8 mouse cellular contexts compared by ENCODE assay signal in genomic region chrX:150814139-150814469, GRCm38 (mm10). TPM values are rescaled to one million over a fixed set of nuclear protein-coding genes. Genes with fewer than 3 reads are reported as not detected.
DNase-seq lines count a peak whose midpoint lies in the region; ATAC-seq and TF ChIP-seq lines count a peak whose summit lies in the region.

Gene Maged2, minus strand, starts transcription at chrX:150814345.

- peak within 1 kb of the TSS; percentile 66 for H3K9ac ChIP-seq in hindbrain, embryonic 14.5 days
- H3K9ac ChIP-seq in liver, embryonic 11.5 days (ENCODE audit: low read depth, low read length), result peak within 1 kb of the TSS; percentile 59
- H3K9ac ChIP-seq in stomach, embryonic 14.5 days (replicated peaks; ENCODE audit: low read depth, low read length), result peak within 1 kb of the TSS; percentile 40; the same call in 1 of the 2 replicates

- peak within 1 kb of the TSS; percentile 59 for H3K4me2 ChIP-seq in hindbrain, embryonic 14.5 days (replicated peaks)
- peak within 1 kb of the TSS; percentile 70 for H3K4me2 ChIP-seq in liver, embryonic 11.5 days
- H3K4me2 ChIP-seq in stomach, embryonic 14.5 days (replicated peaks; ENCODE audit: low read depth, low read length), result peak within 1 kb of the TSS; percentile 35

- H3K4me3 ChIP-seq in left cerebral cortex, adult 2 months, result peak within 1 kb of the TSS; percentile 53
- peak within 1 kb of the TSS; percentile 51 for H3K4me3 ChIP-seq in hindbrain, embryonic 14.5 days (replicated peaks; ENCODE audit: low read length)
- peak within 1 kb of the TSS; percentile 54 for H3K4me3 ChIP-seq in liver, embryonic 11.5 days (ENCODE audit: low read depth, low read length)
- H3K4me3 ChIP-seq in stomach, embryonic 14.5 days (ENCODE audit: low read depth, low read length), result peak within 1 kb of the TSS; percentile 32

- H3K27ac ChIP-seq in left cerebral cortex, adult 2 months, result 0 out of 2 replicates have a peak within 1 kb of the TSS, but pooled peaks have one; percentile 41
- peak within 1 kb of the TSS; percentile 90 for H3K27ac ChIP-seq in hindbrain, embryonic 14.5 days
- H3K27ac ChIP-seq in liver, embryonic 11.5 days (ENCODE audit: low read depth, low read length), result peak within 1 kb of the TSS; percentile 48; the same call in 1 of the 2 replicates
- peak within 1 kb of the TSS; percentile 82 for H3K27ac ChIP-seq in stomach, embryonic 14.5 days (ENCODE audit: low read length)

- WGBS in hindbrain, embryonic 14.5 days, result 20% methylated on average over 7 of the region's 7 CpGs
- 10% methylated on average over 7 of the region's 7 CpGs for whole genome bisulfite sequencing in liver, embryonic 11.5 days
- WGBS in stomach, embryonic 14.5 days, result 26% methylated on average over 7 of the region's 7 CpGs

- no peak for TF ChIP-seq CTCF in left cerebral cortex, adult 2 months (IDR thresholded peaks at IDR 0.05)

- 0 out of 2 replicates have a peak, but pooled peaks cover 3% of the 10 kb centered on the region for H3K27me3 ChIP-seq in hindbrain, embryonic 14.5 days (ENCODE audit: control insufficient read depth, insufficient read depth, low read length)
- no peaks in the 10 kb centered on the region; the same call in 1 of the 2 replicates for H3K27me3 ChIP-seq in liver, embryonic 11.5 days (replicated peaks; ENCODE audit: control insufficient read depth, insufficient read depth, low read length)
- no peaks in the 10 kb centered on the region for H3K27me3 ChIP-seq in stomach, embryonic 14.5 days (ENCODE audit: control insufficient read depth, insufficient read depth, low read length)

- no peak for DNase-seq in left cerebral cortex, adult 2 months (ENCODE audit: extremely low spot score in 1 of 2, low spot score in 2 of 2)
- DNase-seq in left cerebral cortex, adult 11 months (ENCODE audit: low spot score), result no peak
- peak; percentile 26 for DNase-seq in adrenal gland, postnatal 10 days
- no peak for DNase-seq in gastrocnemius, adult 18-20 months (ENCODE audit: low spot score)
- no peak for DNase-seq in hindbrain, embryonic 14.5 days (ENCODE audit: low spot score)
- DNase-seq in liver, embryonic 11.5 days (ENCODE audit: low spot score), result no peak
- DNase-seq in urinary bladder, postnatal 25 days (ENCODE audit: low spot score), result no peak

- H3K4me1 ChIP-seq in hindbrain, embryonic 14.5 days (replicated peaks; ENCODE audit: control insufficient read depth, insufficient read depth, low read length), result 0 out of 2 replicates have a peak, but pooled peaks cover 5% of the 10 kb centered on the region
- no peaks in the 10 kb centered on the region for H3K4me1 ChIP-seq in liver, embryonic 11.5 days (replicated peaks; ENCODE audit: control insufficient read depth, insufficient read depth, low read length)
- H3K4me1 ChIP-seq in stomach, embryonic 14.5 days (ENCODE audit: control insufficient read depth, insufficient read depth, low read length), result peaks cover 4% of the 10 kb centered on the region; the same call in 1 of the 2 replicates

- peak; percentile 38; the same call in 1 of the 2 replicates for ATAC-seq in hindbrain, embryonic 14.5 days (ENCODE audit: low FRiP score)
- ATAC-seq in liver, embryonic 11.5 days (replicated peaks; ENCODE audit: low FRiP score), result peak; percentile 45; the same call in 1 of the 2 replicates
- peak; percentile 47; the same call in 1 of the 2 replicates for ATAC-seq in stomach, embryonic 14.5 days (ENCODE audit: insufficient number of reproducible peaks, insufficient read depth, low FRiP score, low read depth)

- H3K9me3 ChIP-seq in hindbrain, embryonic 14.5 days (ENCODE audit: control insufficient read depth, low read length), result no peaks in the 10 kb centered on the region
- H3K9me3 ChIP-seq in liver, embryonic 11.5 days (ENCODE audit: control insufficient read depth, low read length), result no peaks in the 10 kb centered on the region
- no peaks in the 10 kb centered on the region for H3K9me3 ChIP-seq in stomach, embryonic 14.5 days (ENCODE audit: control insufficient read depth, low read depth, low read length)

- intact Hi-C loops in left cerebral cortex, adult 2 months (cut with DNase I), result loop anchor here (5.0 kb wide), 2 partner anchors 157 to 302 kb away; partner anchors contain the start of gene Tro

- H3K36me3 ChIP-seq in hindbrain, embryonic 14.5 days (replicated peaks; ENCODE audit: control insufficient read depth, insufficient read depth), result peaks cover 26% of the 10 kb centered on the region
- no peaks in the 10 kb centered on the region; the same call in 1 of the 2 replicates for H3K36me3 ChIP-seq in liver, embryonic 11.5 days (ENCODE audit: control insufficient read depth, insufficient read depth, low read length)
- H3K36me3 ChIP-seq in stomach, embryonic 14.5 days (ENCODE audit: control insufficient read depth, insufficient read depth, low read length), result peaks cover 15% of the 10 kb centered on the region

RNA-seq across cellular contexts. Expression of gene Maged2, which starts in this region (rescaled TPM):
- 10 to 100 TPM; 42.6 to 49.5 TPM for total RNA-seq in left cerebral cortex, adult 2 months (2021)
- total RNA-seq in adrenal gland, postnatal 10 days (2021), result 100 to 1,000 TPM; 127 to 141 TPM
- 10 to 100 TPM; 10.7 to 11.6 TPM for total RNA-seq in gastrocnemius, adult 18-20 months (2021)
- polyA plus RNA-seq in hindbrain, embryonic 14.5 days (2014; fragmentation: Nextera tagmentation; extraction: Ambion mirVana), result 532 and 550 TPM in 2 replicates
- polyA plus RNA-seq in liver, embryonic 11.5 days (2014; fragmentation: Nextera tagmentation; extraction: Ambion mirVana), result 198 and 202 TPM in 2 replicates
- 697 and 699 TPM in 2 replicates for polyA plus RNA-seq in stomach, embryonic 14.5 days (2014; fragmentation: Nextera tagmentation; extraction: Ambion mirVana)
